Mouse (Mus musculus) CD4-positive, CD25-positive, alpha-beta regulatory T cell, adult 4 months (primary cell): ENCODE measurements around the gene Robo4. TPM values are rescaled to one million over a fixed set of nuclear protein-coding genes. Genes with fewer than 3 reads are reported as not detected.

Experiments used
- ATAC-seq: one replicate; pipeline ENCODE4 v1.8.0; 2017
- polyA plus RNA-seq, 2 experiments: library from polyadenylated mRNA; unstranded; fragments of 100-300 nt; shearing (Covaris generic); gene quantifications; one replicate each; pipeline ENCODE4 v1.2.1; 2017

Gene Robo4
- not detected for polyA plus RNA-seq

DNA sequence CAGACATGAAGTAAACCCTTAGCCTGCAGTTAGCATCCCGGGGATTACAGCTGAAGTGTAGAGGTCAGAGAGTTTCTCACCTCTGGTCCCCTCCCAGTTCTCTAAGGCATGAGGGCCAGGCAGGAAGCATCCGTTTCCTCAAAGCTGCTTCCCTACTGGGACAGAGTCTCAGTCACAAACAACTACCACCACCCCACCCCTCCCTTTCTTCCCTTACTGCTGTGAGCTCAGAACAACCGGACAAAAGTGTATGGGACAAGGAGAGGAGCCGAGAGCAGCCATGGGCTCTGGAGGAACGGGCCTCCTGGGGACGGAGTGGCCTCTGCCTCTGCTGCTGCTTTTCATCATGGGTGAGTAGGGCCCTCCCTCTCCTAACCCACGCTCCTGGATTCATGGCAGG is at the start of gene Robo4:
Gene Robo4, plus strand, starts transcription at position 96 of the 400 bp plus-strand sequence.
- no peak for ATAC-seq

DNA sequence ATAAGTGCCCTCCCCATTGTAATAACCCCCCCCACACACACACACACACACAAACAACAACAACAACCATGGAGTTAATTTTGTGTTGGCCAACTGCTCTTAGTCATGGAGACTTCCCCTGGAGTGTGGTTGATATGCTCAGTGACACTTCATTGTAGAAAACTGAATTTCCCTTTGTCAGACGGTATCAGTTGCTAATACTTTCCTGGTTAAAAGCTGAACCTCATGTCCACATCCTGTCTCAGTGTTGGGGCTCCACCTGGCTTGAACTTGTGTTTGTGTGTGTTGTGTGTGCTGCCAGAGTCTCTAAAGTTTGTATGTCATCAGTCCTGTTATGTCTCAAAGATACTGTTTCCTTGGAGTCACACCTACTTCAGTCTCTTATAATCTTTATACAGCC is 47.2 kb upstream of the Robo4 start:
- peak; percentile 83 for ATAC-seq

DNA sequence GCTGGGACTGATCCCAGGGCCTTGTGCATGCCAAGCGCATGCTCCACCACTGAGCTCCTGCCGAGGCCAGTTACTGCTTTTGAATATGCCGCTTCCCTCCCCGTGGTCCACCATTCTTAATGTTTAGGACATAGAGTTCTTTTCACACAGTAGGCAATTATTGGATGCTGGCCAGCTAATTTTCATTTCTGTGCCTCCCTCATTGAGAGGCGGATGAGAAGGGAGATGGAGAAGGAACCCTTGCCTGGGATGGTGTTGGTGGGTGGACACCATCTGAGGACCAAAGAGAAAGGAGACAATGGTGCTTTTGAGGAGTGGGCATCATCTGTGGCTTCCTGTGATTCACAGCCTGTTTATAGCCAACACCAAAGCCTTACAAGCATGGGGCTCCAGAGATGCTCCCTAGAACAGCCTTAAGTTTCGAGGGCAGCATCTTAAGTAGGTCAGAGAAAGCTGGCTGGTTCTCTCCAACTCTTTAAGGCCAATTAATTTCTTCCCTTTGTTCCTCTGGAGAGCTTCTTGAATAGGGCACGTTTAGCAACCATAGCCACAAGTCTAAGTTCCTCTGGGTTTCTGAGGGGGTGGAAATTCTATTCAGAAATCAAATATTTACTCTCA is 42.9 kb upstream of the Robo4 start:
- no peak for ATAC-seq

DNA sequence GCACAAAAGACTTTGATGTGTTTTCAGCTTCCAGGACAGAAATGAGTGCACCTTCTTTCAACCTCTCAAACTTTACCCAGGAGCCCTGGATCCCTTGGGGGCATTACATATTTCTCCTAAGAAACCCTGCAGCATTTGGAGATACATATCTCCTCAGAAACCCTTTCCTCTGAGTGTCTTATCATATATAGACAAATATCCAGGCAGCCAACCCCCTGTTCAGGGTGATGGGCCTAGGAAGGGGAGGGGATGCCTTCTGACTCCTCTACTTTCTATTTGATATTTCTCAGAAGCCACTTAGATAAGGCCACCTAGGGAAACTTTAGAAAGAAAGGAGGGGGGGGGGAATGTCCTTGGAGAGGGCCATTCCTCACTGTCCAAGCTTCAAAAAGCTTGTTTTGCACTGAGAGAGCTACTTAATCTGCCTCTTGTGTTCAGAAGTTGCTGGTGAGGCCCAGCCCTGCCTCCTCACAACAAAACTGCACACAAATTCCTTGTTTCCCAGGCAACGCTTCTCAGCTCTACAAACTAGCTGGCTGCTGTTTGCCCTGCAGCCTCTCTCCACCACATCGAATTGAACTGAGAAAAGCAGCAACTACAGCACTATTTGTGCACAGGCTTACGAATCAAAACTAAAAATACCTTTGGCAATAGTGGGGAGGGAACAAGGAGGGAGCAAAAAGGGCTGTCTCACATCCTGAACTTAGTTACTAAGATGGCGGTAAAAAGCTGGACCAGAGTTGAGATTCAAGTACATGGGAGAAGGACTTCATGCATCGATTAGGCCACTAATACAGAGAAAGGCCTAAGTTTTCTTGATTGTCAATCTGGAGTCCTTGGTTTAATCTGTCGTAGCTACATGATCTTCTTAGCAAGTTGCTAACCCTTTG is 42.1 kb upstream of the Robo4 start:
- no peak for ATAC-seq

DNA sequence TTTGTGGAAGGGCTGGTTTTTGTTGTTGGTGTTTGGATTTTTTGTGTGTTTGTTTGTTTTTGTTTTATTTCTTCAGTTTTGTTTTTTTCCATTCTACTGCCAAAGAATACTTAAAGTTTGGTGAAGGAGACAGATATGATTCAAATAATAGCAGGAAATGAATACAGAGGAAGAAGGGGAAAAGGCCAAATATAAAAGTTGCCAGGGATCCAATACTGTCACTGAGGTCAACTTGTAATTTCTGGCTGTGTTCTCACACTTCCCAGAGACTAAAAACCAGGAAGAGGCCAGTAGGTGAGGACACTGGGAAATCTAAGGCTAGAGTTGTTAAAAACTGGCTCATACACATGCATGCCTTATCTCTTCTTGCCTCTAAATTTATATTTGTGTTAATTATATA is 39.6 kb upstream of the Robo4 start:
- ATAC-seq, result no peak

DNA sequence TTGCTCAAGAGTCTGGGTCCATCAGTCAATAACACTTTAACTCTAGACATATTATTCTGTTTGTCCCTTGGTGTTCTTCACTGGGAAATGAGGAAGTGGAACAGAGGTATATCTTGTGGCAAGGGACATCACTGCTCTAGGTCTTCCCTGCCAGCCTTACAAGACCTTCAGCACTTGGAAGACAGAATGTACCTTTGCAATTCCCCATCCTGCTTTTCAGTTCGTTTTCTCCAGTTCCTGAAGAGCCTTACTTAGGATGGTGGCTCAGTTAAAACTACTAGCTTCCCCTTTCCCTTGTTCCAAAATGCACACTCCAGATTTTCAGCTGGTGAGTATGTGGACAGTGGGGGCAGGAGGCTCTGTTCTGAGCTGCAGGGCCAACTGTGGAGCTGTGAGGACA is 38.8 kb upstream of the Robo4 start:
- no peak for ATAC-seq

DNA sequence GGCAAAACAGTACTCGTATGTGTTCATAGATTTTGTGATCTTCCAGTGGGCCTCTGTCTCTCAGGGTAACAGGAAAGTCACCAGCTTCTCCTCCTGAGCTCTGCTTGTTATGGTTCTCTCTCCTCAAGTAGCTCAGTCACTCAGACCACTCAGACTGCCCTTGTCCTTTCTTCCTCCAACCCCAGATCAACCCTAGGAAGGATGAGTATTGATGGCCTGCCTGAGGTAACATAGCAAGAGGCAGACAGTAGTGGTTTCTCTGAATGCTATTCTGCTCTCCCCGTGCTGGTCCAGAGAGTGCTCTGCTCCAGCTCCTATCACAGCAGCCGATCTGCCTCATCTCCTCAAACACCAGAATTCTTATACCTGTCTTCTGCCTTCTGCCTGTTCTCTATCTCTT is 38.1 kb upstream of the Robo4 start:
- no peak for ATAC-seq

DNA sequence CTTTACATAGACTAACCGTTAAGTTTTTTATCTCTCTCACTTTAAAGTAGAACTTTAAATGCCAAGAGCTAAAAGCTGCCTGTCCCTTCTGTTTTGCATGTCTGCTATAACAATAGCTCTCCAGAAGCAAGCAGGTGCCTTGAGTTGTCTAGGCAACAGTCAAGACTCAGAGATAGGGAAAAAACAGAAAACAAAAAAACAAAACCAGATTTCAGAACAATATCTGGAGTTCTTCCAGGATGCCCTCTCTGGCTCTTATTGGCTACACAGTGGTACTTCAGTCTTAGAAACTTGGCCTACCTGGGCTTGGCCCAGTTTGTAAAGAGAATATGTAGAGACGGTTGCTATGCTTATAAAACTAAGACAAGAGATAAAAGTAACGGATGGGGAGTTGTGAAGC is 37.3 kb upstream of the Robo4 start:
- no peak for ATAC-seq

DNA sequence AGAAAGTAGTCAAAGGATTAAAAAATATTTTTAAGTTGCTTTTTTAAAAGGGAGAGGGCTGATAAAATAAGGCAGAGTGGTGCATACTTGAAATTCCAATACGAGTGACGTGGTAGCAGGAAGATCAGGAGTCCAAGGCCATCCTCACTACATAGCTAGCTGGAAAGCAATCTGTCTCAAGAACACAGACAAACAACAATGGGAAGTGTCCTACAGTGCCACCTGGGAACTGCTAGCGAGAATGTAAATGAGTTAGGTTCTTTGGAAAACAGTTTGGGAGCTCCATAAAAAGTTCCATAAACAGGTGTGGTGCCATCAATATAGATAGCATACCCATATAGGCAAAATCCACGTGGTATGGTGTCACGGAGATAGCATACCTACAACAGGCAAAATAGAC is 36.0 kb upstream of the Robo4 start:
- ATAC-seq, result no peak

DNA sequence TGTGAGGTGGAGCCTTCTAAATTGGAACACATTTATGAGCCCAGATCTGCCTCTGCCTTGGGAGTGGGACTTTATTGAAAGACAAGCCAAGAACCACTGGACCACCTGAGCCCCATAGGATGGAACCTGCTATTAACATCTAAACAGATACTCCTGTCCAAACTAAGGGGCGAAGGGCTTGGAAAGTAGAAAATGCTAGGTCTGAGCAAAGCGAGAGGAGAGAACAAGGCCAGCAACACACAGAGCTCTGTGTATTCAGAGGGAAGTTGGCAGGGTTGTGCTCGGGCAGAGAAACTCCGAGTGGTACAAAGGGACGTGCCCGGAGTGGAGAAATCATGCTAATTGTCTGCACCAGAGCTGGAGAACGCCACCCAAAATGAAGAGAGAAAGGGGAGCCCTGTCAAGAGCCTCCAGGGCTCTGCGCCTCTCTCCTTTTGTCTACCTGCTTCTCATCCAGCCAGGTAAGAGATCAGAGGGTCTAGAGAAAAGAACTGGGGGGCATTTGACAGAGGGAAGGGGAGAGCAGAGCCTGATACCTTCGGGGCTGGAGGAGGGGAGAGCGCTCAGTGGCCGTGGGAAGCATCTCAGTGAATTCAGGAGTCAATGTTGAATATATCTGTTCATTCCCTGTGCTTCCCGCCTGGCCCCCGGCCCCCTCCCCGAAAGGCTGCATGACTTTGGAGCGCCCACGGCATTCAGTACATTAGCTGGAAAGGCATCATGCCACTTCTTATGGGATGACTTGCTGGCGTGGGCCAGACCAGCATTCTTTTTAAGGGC is 34.2 kb upstream of the Robo4 start, which contains the start of gene Hepacam:
Gene Hepacam, plus strand, starts transcription at position 51 of the 780 bp plus-strand sequence.
- ATAC-seq, result no peak

DNA sequence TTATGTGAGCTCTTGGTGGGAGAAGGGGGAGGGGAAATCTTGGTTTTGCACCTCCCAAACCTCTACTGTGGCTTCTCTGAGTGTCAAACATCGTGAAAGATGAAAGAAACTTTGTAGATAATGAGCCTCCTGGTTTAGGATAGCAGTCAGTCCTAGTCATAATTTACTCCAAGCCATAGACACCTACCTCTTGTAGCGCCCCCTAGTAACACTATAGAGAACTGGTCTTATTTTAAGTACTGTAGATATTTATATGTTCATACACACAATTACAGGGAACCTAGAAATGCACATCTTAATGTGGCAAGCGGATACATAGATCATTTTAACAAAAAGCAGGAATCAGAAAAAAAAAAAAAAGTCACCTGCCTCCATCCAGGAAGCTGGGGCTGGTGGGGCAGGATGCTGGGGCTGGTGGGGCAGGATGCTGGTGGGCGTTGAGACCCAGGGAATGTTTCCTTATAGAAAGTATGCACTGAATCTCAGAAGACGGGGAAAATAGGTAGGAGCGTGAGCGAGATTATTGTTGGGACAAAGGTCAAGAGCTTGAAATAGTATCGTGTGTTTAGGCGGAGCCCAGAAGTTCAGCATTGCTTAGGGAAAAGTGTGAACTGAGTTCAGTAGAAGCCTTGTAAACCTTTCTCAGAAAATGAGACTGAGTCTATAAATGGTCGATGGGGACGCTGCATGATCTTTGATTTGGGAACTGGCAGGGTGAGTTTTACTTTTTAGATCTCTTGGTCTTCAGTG is 33.4 kb upstream of the Robo4 start:
- ATAC-seq, result no peak

DNA sequence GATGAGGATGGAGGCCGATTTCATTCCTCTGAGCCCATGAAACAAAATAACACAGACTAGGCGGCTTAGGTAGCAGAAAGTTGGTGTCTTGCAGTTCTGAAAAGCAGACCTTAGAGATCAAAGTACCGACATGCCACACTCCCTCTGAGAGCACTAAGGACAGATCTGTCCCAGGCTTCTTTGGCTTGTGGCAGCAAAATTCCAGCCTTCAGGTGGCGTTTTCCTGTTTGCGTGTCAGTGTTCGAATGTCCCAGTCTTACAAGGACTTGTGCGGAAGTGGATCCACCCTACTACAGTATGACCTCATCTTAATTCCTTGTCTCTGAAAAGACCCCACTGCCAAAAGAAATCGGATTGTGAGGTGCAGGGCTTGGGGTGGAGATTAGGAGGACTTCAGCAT is 32.8 kb upstream of the Robo4 start:
- ATAC-seq, result no peak

DNA sequence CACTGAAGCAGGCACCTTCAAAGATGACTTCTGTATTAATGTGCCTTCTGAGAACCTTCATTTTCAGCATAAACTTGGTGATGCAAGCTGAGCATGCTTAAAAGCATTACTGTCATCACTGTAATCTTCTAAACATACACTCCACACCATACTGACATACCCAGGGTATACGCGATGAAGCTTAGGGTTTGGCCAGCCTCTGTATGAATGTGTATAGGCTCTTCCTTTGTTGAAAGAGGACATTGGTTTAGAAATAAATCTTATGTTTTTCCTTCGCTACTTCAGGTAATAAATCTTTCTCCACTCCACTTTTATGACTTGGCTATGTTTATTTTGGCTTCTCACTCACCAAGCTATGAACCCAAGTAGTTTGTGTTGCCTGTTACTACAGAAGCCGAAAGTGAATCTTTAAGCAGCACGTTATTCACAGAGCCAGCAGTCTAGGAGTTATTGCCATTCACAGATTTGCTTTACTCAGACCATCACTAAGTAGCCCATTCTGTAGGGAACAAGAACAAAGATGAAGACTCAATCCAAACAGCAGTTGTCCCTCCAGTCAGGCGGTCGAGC is 30.4 kb upstream of the Robo4 start:
- no peak for ATAC-seq

DNA sequence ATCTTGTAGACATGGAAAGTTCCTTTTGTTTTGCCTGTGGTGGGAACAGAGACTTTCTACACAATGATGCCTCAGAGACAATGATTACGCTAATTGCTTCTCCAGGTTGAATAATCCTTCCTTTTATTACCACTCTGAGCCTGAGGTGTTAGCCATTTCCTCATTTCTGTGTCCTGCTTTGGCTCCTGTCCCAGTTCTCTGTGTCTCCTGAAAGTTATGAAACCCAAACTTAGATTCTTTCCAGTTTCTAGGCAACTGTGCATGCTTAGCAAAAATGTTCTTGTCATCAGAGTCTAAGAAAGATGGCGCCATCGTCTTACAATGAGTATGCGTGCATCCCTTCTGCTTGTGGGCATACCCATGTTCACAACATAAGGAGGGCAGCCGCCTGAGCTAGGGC is 26.0 kb upstream of the Robo4 start:
- ATAC-seq, result no peak

DNA sequence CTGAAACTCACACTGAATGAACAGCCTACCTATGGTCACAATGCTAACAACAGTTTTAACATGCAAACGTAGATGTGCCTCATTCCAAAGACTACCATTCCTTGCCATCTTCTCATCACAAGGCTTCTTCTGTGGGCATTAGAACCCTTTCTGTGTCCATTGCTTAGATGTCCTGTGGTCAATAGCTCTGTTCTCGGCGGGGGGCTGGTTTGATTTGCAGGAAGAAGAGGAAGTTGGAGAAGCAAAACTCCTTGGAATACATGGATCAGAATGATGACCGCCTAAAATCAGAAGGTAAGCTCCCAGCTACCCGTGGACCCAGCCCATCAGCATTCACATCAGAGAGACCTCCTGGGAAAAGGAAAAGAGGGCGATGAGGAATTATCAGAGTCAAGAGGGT is 18.5 kb upstream of the Robo4 start:
- no peak for ATAC-seq

DNA sequence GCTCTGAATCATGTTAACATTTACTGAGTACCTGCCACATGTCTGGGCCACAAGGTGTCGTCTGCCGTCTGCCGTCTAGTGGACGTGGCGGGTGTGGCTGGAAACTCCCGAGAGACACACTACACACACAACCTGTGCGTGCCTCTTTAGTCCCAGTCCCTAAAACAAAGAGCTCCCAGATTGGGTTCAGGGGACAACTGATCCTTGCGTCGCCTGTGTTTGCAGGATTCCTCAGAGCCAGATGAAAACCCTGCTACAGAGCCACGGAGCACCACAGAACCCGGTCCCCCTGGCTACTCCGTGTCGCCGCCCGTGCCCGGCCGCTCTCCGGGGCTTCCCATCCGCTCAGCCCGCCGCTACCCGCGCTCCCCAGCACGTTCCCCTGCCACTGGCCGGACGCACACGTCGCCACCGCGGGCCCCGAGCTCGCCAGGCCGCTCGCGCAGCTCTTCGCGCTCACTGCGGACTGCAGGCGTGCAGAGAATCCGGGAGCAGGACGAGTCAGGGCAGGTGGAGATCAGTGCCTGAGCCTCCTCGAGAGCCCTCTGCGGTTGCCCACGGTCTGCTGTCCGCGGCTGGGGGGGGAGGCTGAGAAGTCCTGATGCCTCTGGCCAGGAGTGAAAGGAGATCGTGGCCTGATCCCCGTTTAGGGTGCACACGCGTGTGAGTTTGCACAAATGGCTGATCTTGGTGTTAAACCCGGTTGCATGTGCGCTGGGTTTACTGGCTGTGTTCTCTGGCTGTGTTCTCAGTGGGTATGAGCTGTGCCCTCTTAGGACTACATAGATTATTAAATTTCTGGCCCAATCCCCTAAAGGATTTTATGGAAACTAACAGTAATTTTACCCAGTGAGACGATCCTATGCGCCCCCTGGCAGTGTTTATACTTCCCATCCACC is 17.2 kb upstream of the Robo4 start:
- no peak for ATAC-seq

DNA sequence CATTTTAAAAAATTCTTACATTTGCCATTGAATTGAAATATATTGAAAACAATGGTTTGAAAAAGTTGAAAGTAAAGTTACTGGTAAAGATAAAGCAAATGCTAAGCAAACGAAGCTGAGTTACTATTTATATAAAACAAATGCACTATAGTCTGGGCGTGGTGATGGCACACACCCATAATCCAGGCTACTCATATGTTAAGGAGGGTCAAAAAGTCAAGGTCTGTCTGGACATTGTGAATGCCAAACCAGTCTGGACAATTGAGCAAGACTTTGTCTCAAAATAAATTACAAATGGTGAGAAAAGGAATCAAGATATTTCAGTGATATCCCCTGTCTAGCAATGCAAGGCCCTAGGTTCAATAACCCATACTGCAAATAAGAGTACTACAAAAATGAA is 10.8 kb upstream of the Robo4 start:
- ATAC-seq, result no peak

DNA sequence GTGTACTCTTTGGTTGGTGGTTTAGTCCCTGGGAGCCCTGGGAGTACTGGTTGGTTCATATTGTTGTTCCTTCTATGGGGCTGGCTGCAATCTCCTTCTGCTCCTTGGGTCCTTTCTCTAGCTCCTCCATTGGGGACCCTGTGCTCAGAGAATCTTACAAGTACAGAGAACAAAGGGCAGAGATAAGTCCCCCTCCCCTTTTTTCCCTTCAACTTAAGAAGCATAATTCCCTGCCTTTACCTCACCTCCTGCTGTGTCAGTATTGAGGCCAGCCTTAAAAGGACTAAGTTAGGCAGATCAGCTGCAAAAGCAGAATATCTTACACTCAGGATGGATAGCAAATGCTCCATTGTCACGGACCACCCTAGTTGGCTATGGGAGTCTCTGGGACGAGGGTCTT is 9.6 kb upstream of the Robo4 start:
- ATAC-seq, result no peak

DNA sequence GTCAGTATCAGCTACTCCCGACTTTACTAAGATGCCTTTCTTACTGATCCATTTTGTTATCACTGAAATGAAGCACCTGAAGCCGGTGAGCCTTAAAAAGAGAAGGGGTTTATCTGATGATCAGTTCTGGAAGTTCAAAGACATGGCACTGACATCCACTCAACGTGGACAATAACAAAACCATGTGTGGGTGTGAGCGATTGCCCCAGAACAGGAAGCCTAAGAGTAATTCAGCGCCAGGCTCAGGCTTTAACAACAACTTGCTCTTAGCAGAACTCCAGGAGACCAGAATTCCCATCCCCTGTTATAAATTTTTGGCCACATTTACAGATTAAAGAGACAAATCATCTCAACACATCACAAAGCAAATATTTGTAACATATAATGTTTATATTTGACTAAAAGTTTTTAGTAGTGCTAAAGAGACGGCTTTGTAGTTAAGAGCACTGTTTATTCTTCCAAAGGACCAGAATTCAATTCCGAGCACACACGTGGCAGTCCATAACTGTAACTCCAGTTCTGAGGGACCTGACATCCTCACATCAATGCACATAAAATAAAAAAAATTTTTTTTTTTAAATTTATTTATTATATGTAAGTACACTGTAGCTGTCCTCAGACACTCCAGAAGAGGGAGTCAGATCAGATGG is 8.1 kb upstream of the Robo4 start:
- ATAC-seq, result no peak

DNA sequence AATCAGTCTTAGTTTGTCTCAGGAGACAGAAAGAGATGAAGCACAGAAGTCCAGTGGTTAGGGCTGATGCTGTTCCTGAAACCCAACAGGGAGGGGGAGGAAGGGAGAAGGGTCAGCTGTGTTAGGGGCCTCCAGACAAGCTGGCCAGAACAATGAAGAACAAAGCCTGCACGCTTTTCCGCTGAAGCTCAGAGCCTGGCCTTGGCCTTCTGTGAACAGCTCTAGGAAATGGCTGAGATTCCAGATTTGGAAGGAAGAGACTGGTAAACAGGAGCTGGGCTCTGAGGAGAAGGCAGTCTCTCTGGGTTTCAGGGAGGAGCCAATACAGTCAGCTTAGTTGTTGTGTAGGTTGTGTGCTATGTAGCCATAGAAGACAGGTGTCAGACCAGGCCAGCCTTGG is 1.1 kb upstream of the Robo4 start:
- no peak for ATAC-seq

DNA sequence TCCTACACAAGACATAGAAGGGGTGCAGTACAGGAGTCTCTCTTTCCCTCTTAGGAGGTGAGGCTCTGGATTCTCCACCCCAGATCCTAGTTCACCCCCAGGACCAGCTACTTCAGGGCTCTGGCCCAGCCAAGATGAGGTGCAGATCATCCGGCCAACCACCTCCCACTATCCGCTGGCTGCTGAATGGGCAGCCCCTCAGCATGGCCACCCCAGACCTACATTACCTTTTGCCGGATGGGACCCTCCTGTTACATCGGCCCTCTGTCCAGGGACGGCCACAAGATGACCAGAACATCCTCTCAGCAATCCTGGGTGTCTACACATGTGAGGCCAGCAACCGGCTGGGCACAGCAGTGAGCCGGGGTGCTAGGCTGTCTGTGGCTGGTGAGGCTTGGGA is 804 bp downstream of the Robo4 start:
- no peak for ATAC-seq
